Mouse (Mus musculus) midbrain, postnatal 0 days (tissue): ENCODE results near the gene Med6. TPM values are rescaled to one million over a fixed set of nuclear protein-coding genes. Genes with fewer than 3 reads are reported as not detected.

Source experiments
- ATAC-seq: fragments of 200-750 bp; cut with Nextera tagmentation; 2 replicates; pipeline ENCODE4 v1.8.0; 2017; ENCODE audit warnings: moderate number of reproducible peaks, mild to moderate bottlenecking, moderate TSS enrichment, moderate library complexity; ENCODE audit not compliant: low FRiP score
- DNase-seq: peaks from one replicate; pipeline ENCODE4 v3.0.0-alpha.2; 2015; ENCODE audit warnings: low spot score
- H3K27ac ChIP-seq: fragments of 300-500 bp; sonication (generic); 2 replicates; pipeline ENCODE4 v1.5.1; 2014; ENCODE audit warnings: low read depth, mild to moderate bottlenecking, low read length, mixed read lengths
- H3K27me3 ChIP-seq: fragments of 300-500 bp; sonication (generic); 2 replicates; pipeline ENCODE4 v1.6.1; 2014; ENCODE audit warnings: low read length, control low read depth, mixed read lengths; ENCODE audit not compliant: insufficient read depth
- H3K36me3 ChIP-seq: fragments of 300-500 bp; sonication (generic); 2 replicates; pipeline ENCODE4 v1.6.1; 2014; ENCODE audit warnings: low read length, control low read depth, mixed read lengths; ENCODE audit not compliant: insufficient read depth
- H3K4me1 ChIP-seq: fragments of 300-500 bp; sonication (generic); 2 replicates; pipeline ENCODE4 v1.6.1; 2014; ENCODE audit warnings: mild to moderate bottlenecking, control low read depth, antibody characterized with exemption, low read length, mixed read lengths; ENCODE audit not compliant: insufficient read depth
- H3K4me2 ChIP-seq: fragments of 300-500 bp; sonication (generic); 2 replicates; pipeline ENCODE4 v1.6.1; 2014; ENCODE audit warnings: low read depth, mild to moderate bottlenecking, low read length, mixed read lengths; ENCODE audit not compliant: poor library complexity, severe bottlenecking
- H3K4me3 ChIP-seq: fragments of 300-500 bp; sonication (generic); 2 replicates; pipeline ENCODE4 v1.5.1; 2014; ENCODE audit warnings: low read depth, mild to moderate bottlenecking, low read length, moderate library complexity
- H3K9ac ChIP-seq: fragments of 300-500 bp; sonication (generic); replicated peaks from 2 replicates; pipeline ENCODE4 v1.6.1; 2014; ENCODE audit warnings: mild to moderate bottlenecking, low read length, moderate library complexity, mixed read lengths; ENCODE audit not compliant: poor library complexity, severe bottlenecking
- H3K9me3 ChIP-seq: fragments of 300-500 bp; sonication (generic); 2 replicates; pipeline ENCODE4 v1.6.1; 2016; ENCODE audit warnings: low read length, control low read depth
- CTCF ChIP-seq: IDR thresholded peaks from 2 replicates; pipeline ENCODE4 v1.5.1; 2016; ENCODE audit warnings: antibody characterized with exemption, mild to moderate bottlenecking
- WGBS: fragments of 180-500 bp; shearing (Covaris S2); extraction: QIAGEN DNeasy Blood & Tissue Kit; methylation state at CpG from one replicate; pipeline ENCODE4 v1.1.7; 2014; 5-methylcytosine and 5-hydroxymethylcytosine counted together
- polyA plus RNA-seq: library from polyadenylated mRNA; unstranded; fragments of >200 nt; fragmentation: Nextera tagmentation; extraction: Ambion mirVana; gene quantifications from 2 replicates; pipeline ENCODE4 v1.2.1, GENCODE M21; 2015
- total RNA-seq: library from RNA; depleted of rRNA; stranded (reverse); fragments of >200 nt; gene quantifications from 2 replicates; pipeline ENCODE4 v1.2.3, GENCODE M21; 2014

The Med6 gene
- total and polyA plus RNA-seq, 2 experiments from 2014 or later: 31.2 to 36.1 TPM

DNA sequence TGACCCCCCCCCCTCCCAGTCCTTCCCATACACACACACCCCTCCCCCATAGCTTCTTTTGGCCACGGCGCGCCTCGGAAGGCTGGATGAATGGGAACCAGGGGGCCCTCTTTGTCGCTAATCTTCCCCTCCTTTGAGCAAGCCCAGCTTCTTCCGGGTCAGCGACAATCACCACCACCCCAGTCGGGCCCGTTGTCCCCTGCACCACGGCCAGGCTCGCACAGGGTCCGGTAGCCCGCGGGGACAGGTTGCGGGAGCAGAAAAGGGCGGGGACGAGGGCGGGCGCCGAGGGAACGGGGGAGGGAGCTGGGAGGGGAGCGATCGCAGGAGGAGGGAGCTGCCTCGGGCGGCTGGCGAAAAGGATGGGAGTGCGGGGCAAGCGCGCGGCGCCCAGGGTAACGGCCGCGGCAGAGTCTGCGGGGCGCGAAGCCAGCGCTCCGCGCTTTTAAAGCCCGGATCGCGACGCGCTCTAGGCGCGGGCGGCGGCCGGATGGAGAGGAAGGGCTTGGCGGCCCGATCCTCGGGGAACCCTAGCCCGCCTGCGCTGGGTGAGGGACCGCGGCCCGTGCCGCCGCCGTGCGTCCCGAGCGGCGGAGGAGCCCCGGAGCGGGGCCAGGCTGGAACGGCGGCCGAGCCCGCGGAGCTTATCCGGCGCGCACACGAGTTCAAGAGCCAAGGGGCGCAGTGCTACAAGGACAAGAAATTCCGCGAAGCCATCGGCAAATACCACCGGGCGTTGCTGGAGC is 36.3 kb upstream of the Med6 start, which contains the start of gene Ttc9:
Gene Ttc9, plus strand, starts transcription at position 335 of the 746 bp plus-strand sequence.
- H3K27ac ChIP-seq: peak within 1 kb of the TSS; percentile 97
- no peaks in the 10 kb centered on the region for H3K27me3 ChIP-seq
- peaks cover 10% of the 10 kb centered on the region for H3K4me1 ChIP-seq
- peak within 1 kb of the TSS; percentile 83 for H3K4me2 ChIP-seq
- H3K4me3 ChIP-seq: peak within 1 kb of the TSS; percentile 82
- WGBS: under 1% methylated on average over 69 of the region's 82 CpGs
- peak within 1 kb of the TSS; percentile 93 for H3K9ac ChIP-seq
- TF ChIP-seq CTCF: peak; percentile 26; the same call in 1 of the 2 replicates
- DNase-seq: peak; percentile 71
- no peaks in the 10 kb centered on the region; the same call in 1 of the 2 replicates for H3K9me3 ChIP-seq
- peak; percentile 76 for ATAC-seq
- H3K36me3 ChIP-seq: no peaks in the 10 kb centered on the region

DNA sequence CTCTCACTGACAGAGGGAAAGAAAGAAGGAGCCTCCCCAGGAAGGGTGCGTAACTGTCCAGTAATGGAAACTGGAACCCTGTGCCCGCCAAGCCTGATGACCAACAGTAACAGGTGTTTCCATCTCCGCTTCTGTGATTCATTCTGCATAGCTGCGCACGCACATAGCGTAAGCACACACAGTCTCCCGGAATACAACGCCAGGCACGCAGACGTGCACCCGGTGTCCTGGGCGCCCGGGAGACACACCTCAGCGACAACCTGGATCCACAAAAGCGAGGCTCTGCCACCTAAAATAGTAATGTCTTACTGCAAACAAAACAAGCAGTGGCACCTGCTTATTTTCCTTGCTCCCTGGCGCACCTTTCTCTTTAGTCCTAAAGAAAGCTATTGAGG is 35.7 kb upstream of the Med6 start:
- Histone ChIP-seq H3K9me3 (no peaks in the 10 kb centered on the region), H3K9ac (peak overlapping the region; percentile 93), H3K27me3 (no peaks in the 10 kb centered on the region), H3K4me2 (peak overlapping the region; percentile 83), H3K27ac (peak overlapping the region; percentile 97), H3K4me3 (peak overlapping the region; percentile 82), H3K4me1 (peaks cover 10% of the 10 kb centered on the region), H3K36me3 (no peaks in the 10 kb centered on the region)
- no peak for TF ChIP-seq CTCF
- under 1% methylated on average over 16 of the region's 16 CpGs for WGBS
- peak; percentile 82 for ATAC-seq
- peak; percentile 75 for DNase-seq

DNA sequence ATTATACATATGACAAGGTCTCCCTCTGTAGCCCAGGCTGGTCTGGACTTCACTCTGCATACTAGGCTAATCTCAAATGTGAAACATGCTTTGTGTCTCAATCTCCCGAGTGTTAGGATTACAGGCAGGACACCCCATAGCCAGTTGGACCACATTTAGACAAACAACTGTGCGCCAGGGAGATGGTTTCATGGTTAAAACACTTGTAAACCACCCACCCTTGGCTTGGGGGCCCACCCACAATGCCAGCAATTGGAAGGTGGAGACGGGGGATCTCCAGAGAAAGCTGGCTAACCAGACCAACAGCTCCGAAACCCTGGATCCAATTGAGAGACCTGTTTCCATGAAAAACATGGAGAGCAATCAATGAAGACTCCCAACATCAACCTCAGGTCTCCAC is 33.3 kb upstream of the Med6 start:
- Histone ChIP-seq H3K4me1 (peaks cover 7% of the 10 kb centered on the region), H3K27me3 (no peaks in the 10 kb centered on the region), H3K36me3 (no peaks in the 10 kb centered on the region), H3K4me2 (no peak overlapping the region), H3K4me3 (no peak overlapping the region), H3K9me3 (no peaks in the 10 kb centered on the region), H3K9ac (no peak overlapping the region), H3K27ac (no peak overlapping the region)
- TF ChIP-seq CTCF: no peak
- WGBS: 82% methylated on average over 4 of the region's 4 CpGs
- ATAC-seq (no peak), DNase-seq (no peak)

DNA sequence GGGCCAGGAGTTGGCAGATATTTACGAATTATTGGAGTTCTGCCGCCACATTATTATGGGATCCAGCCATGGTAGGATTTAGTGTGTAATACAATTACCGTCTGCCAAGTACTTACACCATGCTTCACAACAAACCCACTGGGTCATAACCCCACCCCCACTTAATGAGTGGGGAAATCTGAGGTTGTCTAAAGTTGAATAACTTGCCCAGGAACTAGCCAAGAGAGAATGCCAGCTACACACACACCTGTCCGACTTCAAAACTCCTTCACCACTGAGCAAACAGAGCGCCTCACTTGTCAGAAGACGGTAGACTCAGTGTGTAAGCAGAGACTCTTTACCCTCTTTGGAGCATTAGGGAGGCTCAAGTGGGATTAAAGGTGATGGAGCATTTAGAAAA is 32.6 kb upstream of the Med6 start:
- H3K27me3 ChIP-seq: no peaks in the 10 kb centered on the region
- DNase-seq (no peak), ATAC-seq (no peak)
- no peak overlapping the region for H3K27ac ChIP-seq
- 83% methylated on average over 6 of the region's 6 CpGs for WGBS
- no peaks in the 10 kb centered on the region for H3K36me3 ChIP-seq
- no peak overlapping the region for H3K4me3 ChIP-seq
- no peaks in the 10 kb centered on the region for H3K9me3 ChIP-seq
- no peak overlapping the region for H3K4me2 ChIP-seq
- 0 out of 2 replicates have a peak, but pooled peaks cover under 1% of the 10 kb centered on the region for H3K4me1 ChIP-seq
- H3K9ac ChIP-seq: no peak overlapping the region
- TF ChIP-seq CTCF: no peak

DNA sequence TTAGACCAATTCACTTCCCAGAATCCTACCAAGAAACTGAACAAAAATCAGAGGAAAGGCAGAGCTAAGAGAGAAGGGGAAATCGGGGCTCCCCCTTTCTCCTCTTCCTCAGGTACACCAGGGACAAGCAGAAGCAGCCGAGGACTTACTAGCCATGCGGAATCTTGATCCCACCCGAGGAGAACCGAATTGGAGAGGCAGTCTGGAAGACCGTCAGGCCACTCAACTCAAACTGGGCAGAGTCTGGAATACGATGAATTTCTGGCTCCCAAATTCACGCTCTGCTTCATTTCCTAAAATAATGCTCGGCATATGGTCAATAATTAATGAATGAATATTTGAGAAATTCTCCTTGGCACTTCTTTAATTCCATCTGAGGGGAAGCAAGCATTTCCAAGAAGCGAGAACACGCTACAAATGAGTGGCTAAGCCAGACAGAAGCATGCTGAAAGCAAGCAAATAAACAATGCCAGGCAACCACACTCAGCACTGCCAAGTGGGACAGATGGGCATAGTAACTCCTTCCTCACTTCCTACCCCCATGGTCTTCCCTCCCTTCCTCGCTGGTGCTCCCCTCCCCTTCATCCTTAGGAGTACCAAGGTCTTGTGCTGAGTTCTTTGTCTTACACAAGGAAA is 31.5 kb upstream of the Med6 start:
- H3K9ac ChIP-seq: no peak overlapping the region
- H3K4me1 ChIP-seq: no peaks in the 10 kb centered on the region
- H3K4me3 ChIP-seq: no peak overlapping the region
- no peak overlapping the region for H3K27ac ChIP-seq
- no peak overlapping the region for H3K4me2 ChIP-seq
- H3K9me3 ChIP-seq: no peaks in the 10 kb centered on the region
- peak; percentile 43 for DNase-seq
- H3K27me3 ChIP-seq: no peaks in the 10 kb centered on the region
- no peak for TF ChIP-seq CTCF
- WGBS: 74% methylated on average over 12 of the region's 12 CpGs
- H3K36me3 ChIP-seq: no peaks in the 10 kb centered on the region
- no peak for ATAC-seq

DNA sequence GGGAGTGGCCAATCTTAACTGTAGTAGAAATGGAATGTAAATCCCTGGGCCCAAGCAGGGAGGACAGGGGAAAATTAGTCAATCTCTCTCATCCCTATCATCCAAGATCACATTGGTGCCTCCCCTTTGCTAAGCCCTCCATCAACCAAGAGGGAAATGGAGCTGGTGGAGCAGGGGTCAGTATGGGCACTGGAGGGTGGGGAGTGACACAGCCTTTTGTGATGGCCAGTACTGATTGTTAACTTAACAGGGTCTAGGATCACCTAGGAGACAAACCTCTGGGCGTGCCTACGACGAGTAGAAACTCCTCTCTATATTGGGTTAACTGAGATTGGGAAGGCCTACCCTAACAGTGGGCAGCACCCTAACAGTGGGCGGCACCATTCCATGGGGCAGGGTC is 28.6 kb upstream of the Med6 start:
- Histone ChIP-seq H3K4me2 (no peak overlapping the region), H3K36me3 (no peaks in the 10 kb centered on the region), H3K4me1 (no peaks in the 10 kb centered on the region), H3K9me3 (no peaks in the 10 kb centered on the region), H3K9ac (no peak overlapping the region), H3K27me3 (no peaks in the 10 kb centered on the region), H3K27ac (no peak overlapping the region), H3K4me3 (no peak overlapping the region)
- DNase-seq: no peak
- no peak for TF ChIP-seq CTCF
- ATAC-seq: no peak
- 67% methylated on average over 4 of the region's 4 CpGs for WGBS
